Mouse (Mus musculus): ENCODE results near the gene Cd9. TPM values are rescaled to one million over a fixed set of nuclear protein-coding genes. Genes with fewer than 3 reads are reported as not detected.

Cd9 gene
- 10 to 100 TPM; 63.4 to 69.8 TPM for total RNA-seq (2021)
- long read RNA-seq, experiment 1, transcript Cd9-201 (8 exons, 1,228 nt) = major isoform, 99 of 100 reads
- long read RNA-seq, experiment 1, partial matches to known transcripts = 1 of 100 reads
- long read RNA-seq, experiment 1, other reads (novel, unspliced or antisense) = 0 of 100 reads
- long read RNA-seq, experiment 2, transcript Cd9-201 (8 exons, 1,228 nt) = major isoform, 74 of 76 reads
- long read RNA-seq, experiment 2, partial matches to known transcripts = 0 of 76 reads
- long read RNA-seq, experiment 2, other reads (novel, unspliced or antisense) = 2 of 76 reads

GRCm38 (mm10) chr6:125494092-125494871 is at the start of gene Cd9:
Gene Cd9 (minus strand): TSS chr6:125494791.
- peak; percentile 79 to 83 for DNase-seq
- intact Hi-C loops (cut with DNase I) = no loop called here

- DNase-seq = no peak
- intact Hi-C loops (cut with DNase I) = no loop called here
Observed at GRCm38 (mm10) chr6:125541296-125541695, 46.7 kb upstream of the Cd9 start.

DNA sequence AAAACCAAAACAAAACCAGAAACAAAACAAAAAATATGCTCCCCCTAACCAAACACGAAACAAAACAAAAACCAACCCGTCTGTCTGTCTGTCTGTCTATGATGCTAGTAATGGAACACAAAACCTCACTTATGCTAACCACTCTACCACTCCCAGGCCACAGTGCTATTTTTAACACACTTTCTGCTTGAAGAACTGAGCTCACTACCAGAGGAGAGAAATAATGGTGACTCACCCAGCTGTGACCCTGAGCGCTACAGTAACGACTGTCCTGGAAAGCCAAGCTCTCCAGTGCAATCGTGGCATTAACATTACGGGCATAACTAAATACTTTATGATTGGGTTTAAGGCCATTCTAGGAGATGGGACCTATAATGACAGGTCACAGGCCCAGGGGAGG is 46.2 kb upstream of the Cd9 start:
- intact Hi-C loops (cut with DNase I) = no loop called here

DNA sequence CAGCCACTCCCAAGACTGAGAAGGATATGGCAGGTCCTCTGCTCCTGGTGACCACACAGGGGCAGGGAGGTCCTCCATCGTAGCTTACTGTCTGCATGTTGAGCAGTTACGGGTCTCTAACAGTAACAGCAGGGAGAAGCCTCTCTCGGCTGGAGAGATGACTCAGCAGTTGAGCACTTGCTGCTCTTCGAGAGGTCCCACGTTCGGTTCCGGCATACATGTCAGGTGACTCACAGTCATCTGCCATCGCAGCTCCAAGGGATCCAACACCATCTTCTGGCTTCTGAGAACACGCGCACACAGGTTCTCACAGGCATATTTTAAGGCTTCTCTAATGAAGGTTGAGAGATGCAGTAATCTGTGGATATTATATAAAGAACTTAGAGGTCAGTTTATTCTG is 45.6 kb upstream of the Cd9 start:
- intact Hi-C loops (cut with DNase I) = no loop called here
- DNase-seq = no peak

More for the DNA sequence above, 46.2 kb upstream of the Cd9 start:
- no peak for DNase-seq

GRCm38 (mm10) chr6:125539423-125539822 is 44.8 kb upstream of the Cd9 start:
- intact Hi-C loops (cut with DNase I) = no loop called here
- DNase-seq = no peak

DNA sequence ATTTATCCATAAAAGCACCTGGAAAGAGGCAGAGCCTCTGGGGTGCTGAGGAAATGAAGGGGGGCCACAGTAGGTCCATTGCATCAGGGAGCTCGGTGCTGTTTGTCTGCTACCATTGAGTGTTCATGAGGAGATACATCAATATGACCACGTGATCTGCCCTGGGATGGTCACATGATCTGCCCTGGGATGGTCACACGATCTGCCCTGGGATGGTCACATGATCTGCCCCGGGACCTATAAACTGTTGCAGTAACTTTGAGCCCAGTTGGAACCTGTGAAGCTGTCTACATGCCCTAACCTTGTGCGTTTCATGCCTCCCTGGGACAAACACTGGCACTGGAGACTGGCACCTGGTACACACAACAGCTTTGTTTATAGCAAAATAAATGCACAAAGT is 43.9 kb upstream of the Cd9 start:
- intact Hi-C loops (cut with DNase I) = no loop called here
- DNase-seq = no peak

- intact Hi-C loops (cut with DNase I) = no loop called here
- DNase-seq = no peak
Observed at GRCm38 (mm10) chr6:125534990-125535389, 40.4 kb upstream of the Cd9 start.

DNA sequence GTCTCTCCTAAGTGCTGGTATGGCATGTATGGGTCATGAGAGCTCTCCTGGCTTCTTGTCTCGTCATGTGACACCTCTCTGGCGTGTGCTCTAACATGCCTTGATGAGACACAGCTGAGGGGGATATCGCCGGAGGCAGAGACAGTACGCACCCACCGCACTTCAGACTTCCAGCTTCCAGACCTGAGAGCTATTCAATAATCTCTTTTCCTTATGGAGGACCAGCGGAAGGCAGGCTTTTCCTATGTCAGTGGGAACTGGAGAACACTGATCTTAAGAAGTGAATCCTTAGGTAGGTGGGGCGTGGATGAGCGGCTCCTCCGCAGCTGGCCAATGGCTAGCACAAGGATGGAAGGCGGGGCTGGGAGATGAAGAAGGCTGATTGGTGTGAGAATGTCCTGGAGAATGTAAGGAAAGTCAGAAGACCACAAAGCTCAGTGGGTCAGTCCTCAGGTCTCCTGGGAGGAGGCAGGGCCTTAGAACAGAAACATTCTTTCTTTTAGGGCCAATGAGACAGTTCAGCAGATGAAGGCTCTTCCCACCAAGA is 38.6 kb upstream of the Cd9 start:
- intact Hi-C loops (cut with DNase I) = no loop called here
- DNase-seq = no peak

GRCm38 (mm10) chr6:125529479-125529878 is 34.9 kb upstream of the Cd9 start:
- intact Hi-C loops (cut with DNase I) = loop anchor here (2.0 kb wide), 1 partner anchor 71 kb away; no protein-coding TSS in a partner anchor
- DNase-seq = peak; percentile 50 to 60

- intact Hi-C loops (cut with DNase I) = loop anchor here (2.0 kb wide), 1 partner anchor 72 kb away; no protein-coding TSS in a partner anchor
- DNase-seq = no peak
Observed at GRCm38 (mm10) chr6:125528614-125529200, 34.1 kb upstream of the Cd9 start.

- DNase-seq = no peak
- intact Hi-C loops (cut with DNase I) = no loop called here
Observed at GRCm38 (mm10) chr6:125526066-125526465, 31.5 kb upstream of the Cd9 start.

DNA sequence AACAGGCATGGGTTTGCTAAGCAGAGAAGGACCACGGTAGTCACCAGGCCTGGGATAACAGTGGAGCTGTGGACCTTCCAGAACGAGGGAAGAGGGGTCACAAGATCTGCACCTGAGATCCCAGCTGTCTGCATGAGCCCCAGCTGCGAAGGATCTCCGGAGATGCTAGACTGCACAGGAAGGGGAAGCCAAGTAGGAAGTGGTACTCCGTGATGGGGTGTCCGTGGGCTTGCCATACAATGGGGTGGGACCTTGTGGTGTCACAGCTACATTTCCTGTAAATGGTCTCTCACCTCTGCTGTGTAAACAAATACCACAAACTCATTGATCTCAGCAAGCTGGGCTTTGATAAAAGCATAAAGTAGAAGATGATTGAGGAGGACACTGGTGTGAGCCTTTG is 29.4 kb upstream of the Cd9 start:
- intact Hi-C loops (cut with DNase I) = no loop called here
- no peak for DNase-seq

GRCm38 (mm10) chr6:125521558-125522193 is 27.1 kb upstream of the Cd9 start:
- DNase-seq = no peak
- intact Hi-C loops (cut with DNase I) = no loop called here

GRCm38 (mm10) chr6:125515503-125516315 is 21.1 kb upstream of the Cd9 start:
- intact Hi-C loops (cut with DNase I) = no loop called here
- DNase-seq = peak; percentile 79

- DNase-seq = peak; percentile 52 to 54
- intact Hi-C loops (cut with DNase I) = no loop called here
Observed at GRCm38 (mm10) chr6:125512950-125513596, 18.5 kb upstream of the Cd9 start.

DNA sequence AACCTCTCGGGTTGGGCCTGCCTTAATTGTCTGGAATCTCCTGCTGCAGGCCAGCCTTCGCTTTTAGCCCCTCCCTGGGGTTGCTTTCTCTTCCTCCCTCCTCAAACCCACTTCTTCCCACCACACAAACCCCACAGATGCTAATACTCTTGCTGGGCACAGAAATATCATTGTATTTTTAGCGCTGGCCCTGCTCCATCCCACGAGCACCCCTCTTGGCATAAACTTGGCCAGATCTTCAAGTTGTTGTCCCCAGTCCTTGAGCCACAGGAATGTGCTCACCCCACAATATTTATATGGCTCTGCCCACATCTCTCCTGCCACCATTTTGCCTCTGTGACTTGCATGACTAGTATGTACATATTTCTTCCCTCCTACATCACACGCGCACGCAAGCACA is 16.6 kb upstream of the Cd9 start:
- intact Hi-C loops (cut with DNase I) = no loop called here
- no peak for DNase-seq

DNA sequence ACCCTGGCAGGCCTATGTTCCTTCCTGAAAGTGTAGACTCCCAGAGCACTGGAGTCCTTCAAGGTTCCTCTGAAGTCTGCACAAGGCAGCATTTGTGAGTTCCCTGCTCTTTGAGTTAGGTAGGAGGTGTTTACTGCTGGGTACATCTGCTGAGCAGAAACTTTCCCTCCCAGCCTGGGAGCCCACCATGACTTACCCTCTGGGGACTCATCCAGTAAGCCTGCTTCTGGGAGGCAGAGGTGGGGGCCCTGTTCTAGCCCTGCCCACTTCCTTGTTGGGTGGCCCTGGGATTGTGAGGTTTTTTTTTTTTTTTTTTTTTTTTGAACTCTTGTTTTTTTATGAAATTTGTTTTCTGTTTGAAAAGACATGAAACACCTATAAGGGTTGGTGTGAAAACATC is 16.1 kb upstream of the Cd9 start:
- no peak for DNase-seq
- intact Hi-C loops (cut with DNase I) = no loop called here

DNA sequence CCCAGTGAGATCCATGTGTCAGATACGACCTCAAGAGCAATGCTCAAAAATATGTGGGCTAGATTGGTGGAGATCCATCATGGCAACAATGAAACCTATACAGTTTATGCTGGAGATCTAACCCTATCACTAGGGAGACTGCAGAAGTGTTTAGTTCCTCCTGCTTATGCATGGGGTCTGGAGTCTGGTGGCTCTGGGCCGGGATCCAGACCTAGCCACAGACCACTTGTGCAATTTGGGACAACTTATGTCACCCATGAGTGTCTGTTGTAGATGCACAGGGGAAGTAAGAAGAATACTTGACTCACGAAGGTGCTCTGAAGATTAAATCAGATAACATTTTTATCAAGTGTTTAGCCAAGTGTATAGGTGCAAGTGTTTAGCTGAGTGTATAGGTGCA is 15.2 kb upstream of the Cd9 start:
- intact Hi-C loops (cut with DNase I) = no loop called here

GRCm38 (mm10) chr6:125506427-125506826 is 11.8 kb upstream of the Cd9 start:
- intact Hi-C loops (cut with DNase I) = no loop called here
- no peak for DNase-seq

More for the DNA sequence above, 15.2 kb upstream of the Cd9 start:
- no peak for DNase-seq

Data from heart, postnatal 14 days (tissue).